Mouse (Mus musculus) B cell, adult 62 days (primary cell): Measurements from ENCODE around the gene Psip1. TPM values are rescaled to one million over a fixed set of nuclear protein-coding genes. Genes with fewer than 3 reads are reported as not detected.

ENCODE experiments used
- total RNA-seq: library from RNA; stranded (reverse); gene quantifications from 4 replicates; pipeline ENCODE4 v1.2.4, GENCODE M21; 2023

Psip1 gene
- 63.6 to 68.9 TPM (median 65.5 TPM) in 4 replicates for total RNA-seq

GRCm38 (mm10) chr4:83486117-83486901 lies at the start of gene Psip1:
Gene Psip1, minus strand, starts transcription at chr4:83486459.

GRCm38 (mm10) chr4:83524843-83525689 lies 38.8 kb upstream of the Psip1 start, which contains the start of gene Ccdc171:
Gene Ccdc171, plus strand, starts transcription at chr4:83525545.

GRCm38 (mm10) chr4:83417160-83417819 lies 69.0 kb downstream of the Psip1 start, which contains the start of gene Snapc3:
Gene Snapc3, plus strand, starts transcription at chr4:83417724.

Other genes starting within 250 kb of the Psip1 start
- 27.6 to 32.0 TPM (median 29.1 TPM) in 4 replicates for gene Ttc39b, start 162.2 kb downstream of the Psip1 start, total RNA-seq
- 32.8 to 40.7 TPM (median 37.6 TPM) in 4 replicates for gene Snapc3, start 68.7 kb downstream of the Psip1 start, total RNA-seq
- gene Ccdc171, start 39.1 kb upstream of the Psip1 start, total RNA-seq, result 7.8 to 10.6 TPM (median 9.0 TPM) in 4 replicates